Mouse (Mus musculus): Measurements from ENCODE around the gene Prkce. TPM values are rescaled to one million over a fixed set of nuclear protein-coding genes. Genes with fewer than 3 reads are reported as not detected.

The Prkce gene
- polyA plus RNA-seq, 1 experiment from 2014 or later = 8.1 TPM

DNA sequence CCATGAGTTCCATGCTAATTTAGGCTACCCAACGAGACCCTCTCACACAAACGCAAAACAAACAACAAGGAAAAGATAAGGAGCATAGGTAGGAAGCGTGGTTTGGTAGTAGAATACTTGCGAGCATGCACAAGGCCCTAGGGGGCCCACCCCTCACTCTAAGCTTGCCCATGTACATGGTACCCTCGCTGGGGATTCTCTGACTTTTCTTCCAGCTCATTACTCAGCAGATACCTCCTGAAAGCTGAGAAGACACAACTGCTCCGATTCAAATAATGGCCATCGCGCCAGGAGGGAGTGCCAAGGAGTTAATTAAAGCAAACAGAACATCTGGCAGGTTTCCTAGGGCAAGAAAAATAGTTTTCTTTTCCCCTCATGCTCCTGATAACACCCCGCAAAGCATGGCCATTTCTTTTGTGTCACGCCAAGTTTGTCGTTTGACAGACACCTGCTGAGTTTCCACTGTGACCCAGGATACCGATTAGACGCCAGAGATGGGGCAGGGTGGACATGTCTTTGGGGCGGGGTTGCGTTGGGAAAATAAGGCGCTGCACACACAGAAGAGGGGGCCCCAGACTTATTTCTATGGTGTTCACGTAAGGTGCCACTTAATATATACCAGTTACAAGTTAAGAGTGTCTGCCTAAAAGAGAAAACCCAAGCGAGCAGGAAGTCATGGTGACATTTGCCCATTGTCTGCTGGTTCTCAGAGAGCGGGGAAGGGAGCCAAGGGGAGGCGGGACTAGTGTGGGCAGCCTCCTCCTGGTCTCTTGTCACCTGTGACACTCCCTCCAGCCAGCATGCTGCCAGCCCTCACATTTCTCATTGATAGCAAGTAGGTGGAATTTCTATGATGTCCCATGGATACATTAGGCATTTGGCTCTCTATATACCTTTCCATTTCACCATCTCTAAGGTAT is 36.2 kb downstream of the Prkce start:
- WGBS = 71% methylated on average over 20 of the region's 20 CpGs
- H3K27ac ChIP-seq (replicated peaks) = no peak overlapping the region
- H3K4me1 ChIP-seq = peaks cover 14% of the 10 kb centered on the region
- no peaks in the 10 kb centered on the region for H3K9me3 ChIP-seq (replicated peaks)
- no peak for ATAC-seq (ENCODE audit: insufficient number of reproducible peaks, low FRiP score, low TSS enrichment, low read depth)
- no peaks in the 10 kb centered on the region for H3K36me3 ChIP-seq
- H3K9ac ChIP-seq = no peak overlapping the region
- H3K4me2 ChIP-seq (replicated peaks) = no peak overlapping the region
- H3K4me3 ChIP-seq (replicated peaks) = no peak overlapping the region
- H3K27me3 ChIP-seq = no peaks in the 10 kb centered on the region

DNA sequence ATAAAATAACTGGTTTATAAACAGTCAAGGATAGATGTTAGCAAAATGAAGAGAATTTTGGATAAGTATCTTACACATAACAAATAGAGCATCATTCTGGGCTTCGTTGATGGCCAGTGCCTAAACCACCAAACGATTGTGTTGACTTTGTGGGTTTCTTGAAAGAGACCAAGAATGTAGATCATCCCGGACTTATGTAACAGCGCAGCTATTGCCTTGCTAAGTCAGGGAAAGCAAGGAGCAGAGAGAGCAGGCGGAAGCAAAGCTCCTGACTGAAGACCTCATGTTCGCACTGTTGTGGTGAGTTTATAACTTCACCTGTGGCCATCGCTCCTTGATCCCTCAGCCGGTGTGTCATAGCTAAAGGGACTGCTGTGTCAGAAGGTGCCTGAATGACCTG is 38.7 kb downstream of the Prkce start:
- H3K4me2 ChIP-seq (replicated peaks) = no peak overlapping the region
- no peaks in the 10 kb centered on the region for H3K36me3 ChIP-seq
- H3K9me3 ChIP-seq (replicated peaks) = no peaks in the 10 kb centered on the region
- no peak overlapping the region for H3K9ac ChIP-seq
- H3K4me1 ChIP-seq = peaks cover 14% of the 10 kb centered on the region
- whole genome bisulfite sequencing = 73% methylated on average over 8 of the region's 8 CpGs
- ATAC-seq (ENCODE audit: insufficient number of reproducible peaks, low FRiP score, low TSS enrichment, low read depth) = no peak
- no peak overlapping the region for H3K27ac ChIP-seq (replicated peaks)
- H3K27me3 ChIP-seq = no peaks in the 10 kb centered on the region
- H3K4me3 ChIP-seq (replicated peaks) = no peak overlapping the region

DNA sequence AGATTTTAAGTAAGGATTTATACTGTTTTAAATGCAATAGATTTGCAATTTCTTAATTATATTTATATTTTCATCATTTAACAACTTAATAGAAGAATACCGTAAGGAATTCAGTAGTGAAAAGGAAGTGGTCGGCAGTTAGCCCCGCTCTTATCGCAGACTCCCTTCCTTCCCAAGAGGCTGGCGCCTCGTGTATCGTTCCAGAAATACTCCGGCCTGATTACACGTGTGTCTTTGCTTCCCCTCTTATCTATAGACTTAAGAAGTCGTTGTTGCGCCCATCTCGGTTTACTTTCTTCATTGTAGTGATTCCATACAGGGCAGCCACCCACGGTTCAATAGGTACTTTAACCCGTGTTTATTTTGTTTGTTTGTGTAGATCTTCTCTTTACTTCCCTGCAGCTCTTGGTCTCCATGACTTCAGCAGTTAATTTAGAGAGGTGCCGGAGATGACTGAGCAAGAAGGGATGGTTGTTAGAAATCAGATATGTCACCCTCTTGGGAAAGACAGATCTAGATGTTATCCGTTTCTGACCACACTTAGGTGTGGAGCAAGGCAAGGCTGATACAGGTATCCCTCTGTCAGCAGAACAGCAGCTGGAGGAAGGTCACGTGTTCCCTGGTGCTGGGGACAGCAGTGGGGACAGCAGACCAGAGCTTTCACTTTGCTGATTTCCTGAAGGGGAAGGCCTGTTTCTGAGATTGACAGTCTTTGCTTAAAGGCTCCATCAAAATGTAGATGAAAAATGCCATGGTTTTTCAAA is 40.7 kb downstream of the Prkce start:
- Histone ChIP-seq H3K36me3 (no peaks in the 10 kb centered on the region), H3K4me3 (replicated peaks) (no peak overlapping the region), H3K27me3 (no peaks in the 10 kb centered on the region), H3K4me1 (peaks cover 8% of the 10 kb centered on the region), H3K9ac (no peak overlapping the region), H3K4me2 (replicated peaks) (no peak overlapping the region), H3K27ac (replicated peaks) (no peak overlapping the region), H3K9me3 (replicated peaks) (no peaks in the 10 kb centered on the region)
- WGBS = 83% methylated on average over 17 of the region's 17 CpGs
- ATAC-seq (ENCODE audit: insufficient number of reproducible peaks, low FRiP score, low TSS enrichment, low read depth) = no peak

DNA sequence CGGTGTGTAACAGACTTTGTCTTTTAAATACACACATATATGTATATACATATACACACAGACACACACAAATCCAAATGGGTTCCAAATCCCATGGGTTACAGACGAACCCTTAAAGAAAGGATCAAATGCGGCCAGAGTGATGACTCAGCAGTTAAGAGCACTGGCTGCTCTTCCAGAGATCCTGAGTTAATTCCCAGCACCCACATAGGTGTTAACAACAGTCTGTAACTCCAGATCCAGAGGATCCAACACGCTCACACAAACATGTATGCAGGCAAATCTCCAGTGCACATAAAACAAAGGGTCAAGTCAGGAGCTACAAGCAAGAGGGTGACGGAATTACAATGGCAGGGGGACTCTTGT is 41.2 kb downstream of the Prkce start:
- Histone ChIP-seq H3K9me3 (replicated peaks) (no peaks in the 10 kb centered on the region), H3K9ac (no peak overlapping the region), H3K27me3 (no peaks in the 10 kb centered on the region), H3K4me2 (replicated peaks) (no peak overlapping the region), H3K4me1 (0 out of 2 replicates have a peak, but pooled peaks cover 3% of the 10 kb centered on the region), H3K27ac (replicated peaks) (no peak overlapping the region), H3K4me3 (replicated peaks) (no peak overlapping the region), H3K36me3 (no peaks in the 10 kb centered on the region)
- no peak for ATAC-seq (ENCODE audit: insufficient number of reproducible peaks, low FRiP score, low TSS enrichment, low read depth)
- WGBS = 89% methylated on average over 5 of the region's 5 CpGs

DNA sequence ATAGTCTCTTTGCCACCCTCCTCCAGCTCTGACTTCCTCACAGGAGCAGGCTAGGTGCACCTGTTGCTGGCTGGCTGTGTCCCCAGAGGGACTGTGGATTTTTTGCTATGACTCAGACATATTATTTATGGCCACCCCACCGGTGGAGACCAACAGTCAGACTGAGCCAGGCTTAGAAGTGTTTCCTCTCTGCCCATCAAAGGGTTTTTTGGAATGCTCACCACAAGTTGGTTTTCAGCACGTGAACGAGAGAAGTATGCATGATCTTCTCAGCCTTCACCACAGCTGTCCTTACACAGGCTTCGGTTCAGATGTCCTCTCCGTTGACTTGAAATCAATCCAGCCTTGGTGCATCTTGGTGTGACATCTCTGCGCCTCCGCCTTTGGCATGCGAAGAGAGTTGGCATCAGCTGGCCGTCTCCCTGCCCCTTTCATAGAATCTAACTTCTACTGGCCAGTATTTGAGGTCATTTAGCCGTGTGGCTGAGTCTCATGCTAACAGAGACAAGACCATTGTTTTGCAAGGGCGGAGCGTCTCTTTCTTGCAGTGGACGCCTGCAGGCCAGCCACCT is 42.2 kb downstream of the Prkce start:
- Histone ChIP-seq H3K27me3 (no peaks in the 10 kb centered on the region), H3K9ac (no peak overlapping the region), H3K4me2 (replicated peaks) (no peak overlapping the region), H3K27ac (replicated peaks) (no peak overlapping the region), H3K9me3 (replicated peaks) (no peaks in the 10 kb centered on the region), H3K4me1 (no peaks in the 10 kb centered on the region), H3K4me3 (replicated peaks) (no peak overlapping the region), H3K36me3 (no peaks in the 10 kb centered on the region)
- WGBS = 78% methylated on average over 13 of the region's 13 CpGs
- ATAC-seq (ENCODE audit: insufficient number of reproducible peaks, low FRiP score, low TSS enrichment, low read depth) = no peak

DNA sequence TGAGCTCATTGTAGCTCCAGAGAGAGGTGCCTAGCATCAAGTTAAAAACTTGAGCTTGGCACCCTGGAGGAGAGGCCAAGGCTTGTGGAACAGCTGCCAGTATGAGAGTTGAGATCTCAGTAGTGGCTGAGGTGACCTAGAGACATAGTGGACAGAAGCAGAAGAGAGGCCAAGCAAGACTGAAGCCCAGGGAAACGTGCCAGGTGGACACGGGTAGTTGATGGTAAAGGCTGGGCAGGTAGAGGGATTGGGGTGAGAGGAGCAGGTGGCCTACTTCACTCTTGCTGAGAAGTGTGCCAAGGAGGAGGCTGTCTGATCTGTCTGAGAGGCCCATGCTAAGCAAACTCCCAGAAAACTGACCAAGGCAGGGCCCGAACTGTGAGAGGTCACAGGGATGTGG is 44.6 kb downstream of the Prkce start:
- Histone ChIP-seq H3K27me3 (no peaks in the 10 kb centered on the region), H3K4me2 (replicated peaks) (no peak overlapping the region), H3K27ac (replicated peaks) (no peak overlapping the region), H3K4me3 (replicated peaks) (no peak overlapping the region), H3K9ac (no peak overlapping the region), H3K4me1 (no peaks in the 10 kb centered on the region), H3K36me3 (no peaks in the 10 kb centered on the region), H3K9me3 (replicated peaks) (no peaks in the 10 kb centered on the region)
- no peak for ATAC-seq (ENCODE audit: insufficient number of reproducible peaks, low FRiP score, low TSS enrichment, low read depth)
- WGBS = 89% methylated on average over 3 of the region's 3 CpGs

DNA sequence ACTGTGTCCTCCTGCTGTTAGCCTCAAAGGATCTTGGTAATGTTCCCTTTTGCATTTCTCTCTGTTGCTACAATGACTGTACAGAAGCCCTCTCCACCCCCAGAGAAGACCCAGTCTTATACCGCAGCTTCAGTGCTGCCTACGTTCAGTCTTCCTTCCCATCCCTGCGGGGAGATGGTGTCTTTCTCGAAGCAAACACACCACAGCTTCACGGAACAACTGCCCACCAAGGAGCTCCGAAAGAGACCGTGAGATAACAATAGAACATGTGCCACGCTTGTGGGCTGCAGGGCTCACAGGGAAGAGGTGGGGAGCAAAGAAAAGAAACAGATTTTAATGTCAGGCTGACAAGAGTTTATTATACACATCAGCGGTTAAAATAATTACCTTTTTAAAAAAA is 46.7 kb downstream of the Prkce start:
- H3K9me3 ChIP-seq (replicated peaks) = no peaks in the 10 kb centered on the region
- no peak for ATAC-seq (ENCODE audit: insufficient number of reproducible peaks, low FRiP score, low TSS enrichment, low read depth)
- H3K27ac ChIP-seq (replicated peaks) = no peak overlapping the region
- H3K27me3 ChIP-seq = no peaks in the 10 kb centered on the region
- H3K9ac ChIP-seq = no peak overlapping the region
- WGBS = 56% methylated on average over 9 of the region's 9 CpGs
- no peak overlapping the region for H3K4me3 ChIP-seq (replicated peaks)
- H3K36me3 ChIP-seq = no peaks in the 10 kb centered on the region
- H3K4me1 ChIP-seq = no peaks in the 10 kb centered on the region
- no peak overlapping the region for H3K4me2 ChIP-seq (replicated peaks)

DNA sequence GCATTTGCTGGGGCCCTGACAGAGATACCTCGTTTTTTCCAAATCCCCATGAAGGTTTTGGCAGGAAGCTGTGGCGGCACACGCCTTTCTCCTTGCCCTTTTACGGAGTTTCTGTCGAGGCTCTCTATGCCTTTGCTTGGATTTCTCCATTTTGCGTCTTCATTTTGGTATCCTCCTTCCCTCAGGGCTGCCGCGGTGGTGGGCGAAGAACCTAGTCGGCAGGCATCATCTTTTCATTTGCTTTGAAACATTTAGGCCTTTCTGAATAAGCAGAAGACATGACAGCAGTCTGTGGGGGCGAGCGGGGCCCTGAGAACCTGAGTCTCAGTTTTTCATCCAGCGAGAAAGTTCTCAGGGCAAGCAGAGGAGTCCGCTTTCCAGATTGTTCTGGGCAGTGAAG is 47.2 kb downstream of the Prkce start:
- 78% methylated on average over 14 of the region's 14 CpGs for WGBS
- H3K9me3 ChIP-seq (replicated peaks) = no peaks in the 10 kb centered on the region
- H3K4me1 ChIP-seq = no peaks in the 10 kb centered on the region
- no peak for ATAC-seq (ENCODE audit: insufficient number of reproducible peaks, low FRiP score, low TSS enrichment, low read depth)
- H3K4me2 ChIP-seq (replicated peaks) = no peak overlapping the region
- no peak overlapping the region for H3K4me3 ChIP-seq (replicated peaks)
- no peaks in the 10 kb centered on the region for H3K36me3 ChIP-seq
- H3K9ac ChIP-seq = no peak overlapping the region
- H3K27ac ChIP-seq (replicated peaks) = no peak overlapping the region
- no peaks in the 10 kb centered on the region for H3K27me3 ChIP-seq

DNA sequence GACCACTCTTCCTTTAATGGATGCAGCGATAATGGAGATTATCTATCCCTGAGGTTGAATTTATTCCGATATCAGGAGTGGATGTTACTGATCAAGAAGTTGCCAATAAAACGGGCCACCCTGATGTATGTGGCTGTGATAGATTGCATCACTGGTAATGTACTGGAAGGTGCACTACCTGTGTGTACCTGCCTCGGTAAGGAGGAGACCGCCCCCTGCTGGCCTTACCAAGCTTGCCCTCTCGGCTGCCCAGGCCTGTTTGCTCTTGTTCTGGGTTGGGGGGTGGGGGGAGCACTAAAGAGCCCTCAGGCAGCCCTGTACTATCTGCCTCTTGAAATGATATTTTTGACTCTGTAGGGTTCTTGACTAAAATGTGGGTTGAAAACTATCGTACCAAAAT is 48.2 kb downstream of the Prkce start:
- H3K9ac ChIP-seq = no peak overlapping the region
- no peak overlapping the region for H3K4me2 ChIP-seq (replicated peaks)
- H3K27ac ChIP-seq (replicated peaks) = no peak overlapping the region
- H3K9me3 ChIP-seq (replicated peaks) = no peaks in the 10 kb centered on the region
- H3K27me3 ChIP-seq = no peaks in the 10 kb centered on the region
- no peaks in the 10 kb centered on the region for H3K36me3 ChIP-seq
- ATAC-seq (ENCODE audit: insufficient number of reproducible peaks, low FRiP score, low TSS enrichment, low read depth) = no peak
- WGBS = 79% methylated on average over 7 of the region's 7 CpGs
- no peak overlapping the region for H3K4me3 ChIP-seq (replicated peaks)
- H3K4me1 ChIP-seq = no peaks in the 10 kb centered on the region

DNA sequence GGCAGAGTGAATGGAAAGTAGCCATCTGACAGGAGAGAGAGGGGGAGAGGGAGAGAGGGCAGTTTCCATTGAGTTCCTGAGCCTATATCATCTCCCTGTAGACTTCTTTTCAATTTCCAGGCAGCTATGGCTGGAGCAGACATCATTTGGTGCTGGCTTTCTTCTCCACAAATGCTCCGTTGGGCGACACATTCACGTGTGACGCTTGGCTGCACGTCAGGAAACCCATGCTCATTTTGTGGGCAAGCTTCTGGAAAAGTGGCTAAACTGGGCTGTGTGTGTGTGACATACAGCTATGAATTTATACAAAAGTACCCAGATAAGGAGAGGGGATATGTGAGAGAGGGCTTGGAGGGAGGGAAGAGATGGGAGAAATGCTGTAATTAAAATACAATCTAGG is 49.9 kb downstream of the Prkce start:
- Histone ChIP-seq H3K4me1 (no peaks in the 10 kb centered on the region), H3K9me3 (replicated peaks) (no peaks in the 10 kb centered on the region), H3K36me3 (no peaks in the 10 kb centered on the region), H3K4me3 (replicated peaks) (no peak overlapping the region), H3K9ac (no peak overlapping the region), H3K4me2 (replicated peaks) (no peak overlapping the region), H3K27ac (replicated peaks) (no peak overlapping the region), H3K27me3 (no peaks in the 10 kb centered on the region)
- no peak for ATAC-seq (ENCODE audit: insufficient number of reproducible peaks, low FRiP score, low TSS enrichment, low read depth)
- 72% methylated on average over 5 of the region's 5 CpGs for WGBS

DNA sequence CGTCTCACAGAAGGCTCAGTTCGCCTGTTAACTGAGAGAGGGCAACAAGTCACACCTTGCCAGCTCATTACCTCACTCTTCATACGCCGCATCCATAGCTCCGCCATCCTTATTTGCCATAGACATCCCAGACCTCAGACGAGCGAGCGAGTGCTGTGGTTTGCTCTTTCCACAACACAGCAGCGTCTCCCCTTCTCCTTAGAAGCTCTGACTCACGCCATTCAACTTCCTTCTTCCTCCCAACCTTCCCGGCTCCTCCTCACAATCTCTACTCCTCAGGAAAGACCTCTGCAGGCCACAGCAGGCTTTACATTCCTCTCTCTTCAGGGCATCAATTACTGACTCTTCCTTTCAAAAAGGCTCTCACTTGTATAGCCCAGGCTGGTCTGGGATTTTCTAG is 51.0 kb downstream of the Prkce start:
- WGBS = 84% methylated on average over 11 of the region's 11 CpGs
- no peaks in the 10 kb centered on the region for H3K36me3 ChIP-seq
- no peak overlapping the region for H3K9ac ChIP-seq

More for the DNA sequence above, 51.0 kb downstream of the Prkce start:
- no peaks in the 10 kb centered on the region for H3K27me3 ChIP-seq
- H3K4me2 ChIP-seq (replicated peaks) = no peak overlapping the region
- no peak overlapping the region for H3K27ac ChIP-seq (replicated peaks)
- no peaks in the 10 kb centered on the region for H3K9me3 ChIP-seq (replicated peaks)
- no peak overlapping the region for H3K4me3 ChIP-seq (replicated peaks)
- H3K4me1 ChIP-seq = no peaks in the 10 kb centered on the region
- no peak for ATAC-seq (ENCODE audit: insufficient number of reproducible peaks, low FRiP score, low TSS enrichment, low read depth)
